Mouse (Mus musculus): Measurements from ENCODE around the gene Txlnb.

Gene Txlnb

DNA sequence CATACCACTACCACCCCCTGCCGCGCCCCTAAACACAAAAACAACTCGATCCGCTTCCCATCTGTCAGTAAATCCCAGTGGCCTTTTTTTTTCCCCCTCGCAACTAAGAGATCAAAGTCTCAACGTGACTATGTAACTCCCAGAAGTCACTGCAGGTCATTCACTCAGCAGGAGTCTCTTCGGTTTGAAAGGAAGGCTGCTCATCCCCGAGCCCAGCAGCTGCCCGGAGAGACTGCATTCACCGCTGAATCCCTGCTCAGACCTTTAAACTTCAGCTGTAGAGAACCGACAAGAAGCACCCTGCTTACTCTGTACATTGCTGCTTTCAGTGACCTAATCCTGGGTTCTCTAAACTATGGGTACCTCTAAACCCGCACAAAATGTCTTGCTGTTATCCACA lies 31.4 kb downstream of the Txlnb start:
- no peak for DNase-seq

DNA sequence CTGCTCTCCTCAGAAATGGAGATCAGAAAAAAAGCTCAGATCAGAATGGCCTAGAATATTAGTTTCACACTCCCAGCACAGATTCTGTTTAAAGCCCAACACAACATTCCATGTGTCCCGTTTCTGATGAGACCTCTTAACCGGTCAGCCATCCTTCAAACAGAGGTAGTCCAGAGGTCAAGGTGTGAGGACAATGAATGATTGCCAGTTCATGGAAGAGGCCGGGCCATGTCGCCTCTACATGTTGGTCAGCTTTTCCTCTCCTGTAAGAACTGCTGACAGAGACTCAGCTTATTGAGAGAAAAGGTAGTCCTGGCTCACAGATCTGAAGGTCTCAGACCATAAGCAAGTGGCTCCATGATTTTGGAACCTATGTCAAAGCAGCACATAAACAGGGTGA lies 33.2 kb downstream of the Txlnb start:
- DNase-seq = no peak

DNA sequence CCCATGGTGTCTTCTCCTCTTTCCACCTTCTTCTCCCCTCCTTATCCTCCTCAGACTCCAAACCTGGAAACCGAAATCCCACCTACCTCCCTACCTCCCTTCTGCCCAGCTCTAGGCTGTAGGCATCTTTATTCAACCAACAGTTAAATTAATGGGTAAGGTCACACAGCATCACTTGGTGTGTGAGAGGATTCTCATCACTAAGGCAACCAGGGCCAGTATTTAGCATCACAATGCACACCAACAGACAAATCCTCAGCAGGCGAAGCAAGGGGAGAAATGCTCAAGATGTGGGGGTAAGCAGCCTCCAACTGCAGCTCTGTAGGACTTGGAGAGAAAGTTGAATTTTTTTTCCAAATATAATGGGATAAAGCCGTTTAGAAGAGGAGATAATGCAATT lies 35.0 kb downstream of the Txlnb start:
- no peak for DNase-seq

DNA sequence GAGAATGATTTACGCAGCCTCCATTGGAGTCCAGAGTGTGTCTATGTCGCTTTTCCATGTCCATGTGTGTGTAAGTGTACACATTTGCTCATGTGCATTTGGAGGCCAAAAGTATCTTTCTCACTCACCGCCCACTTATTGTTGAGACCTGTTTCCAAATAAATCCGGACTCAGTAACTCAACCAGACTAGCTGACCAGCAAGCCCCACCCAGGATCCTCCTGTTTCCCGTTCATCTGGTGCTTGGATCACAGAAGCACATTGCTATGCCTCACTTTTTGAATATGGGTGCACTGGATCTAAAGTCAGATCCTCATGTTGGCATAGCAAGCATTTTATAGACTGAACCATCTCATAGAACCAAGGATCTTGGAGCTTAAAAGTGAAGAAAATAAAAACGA lies 39.0 kb downstream of the Txlnb start:
- DNase-seq = no peak

DNA sequence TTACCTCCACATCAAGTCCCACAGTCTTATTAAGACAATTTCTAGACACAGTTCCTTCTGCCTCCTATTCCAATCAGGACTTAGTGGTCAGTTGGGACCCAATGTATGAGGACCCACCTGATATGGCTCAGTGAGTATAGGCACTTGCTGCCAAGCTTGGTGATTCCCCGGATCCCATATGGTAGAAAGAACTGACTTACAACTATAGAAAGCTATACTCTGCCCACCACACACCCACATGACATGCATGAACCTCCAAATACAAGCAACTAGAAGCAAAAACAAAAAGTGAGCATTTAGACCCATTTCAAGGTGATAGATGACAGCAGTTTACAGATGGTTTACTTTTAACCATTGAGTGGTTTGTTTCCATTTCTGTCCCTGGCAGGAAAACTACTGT lies 40.2 kb downstream of the Txlnb start:
- DNase-seq = no peak

DNA sequence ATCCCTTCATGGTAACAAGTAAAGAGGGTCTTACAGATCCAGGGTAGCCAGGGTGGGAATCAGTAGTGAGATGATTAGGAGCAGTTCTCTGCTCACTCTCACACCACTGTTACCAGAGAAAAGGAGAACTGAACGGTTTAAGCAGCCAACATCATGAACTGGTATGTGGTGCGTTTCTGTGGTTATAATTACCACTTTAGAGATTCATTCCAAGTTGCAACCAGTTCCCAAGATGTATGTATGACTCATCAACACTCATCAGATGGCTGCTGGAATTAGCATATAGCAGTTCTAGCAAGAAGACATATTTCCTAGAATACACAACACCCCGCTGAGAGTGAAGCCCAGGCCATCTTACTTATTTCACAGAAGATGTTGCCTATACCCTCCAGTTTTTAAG lies 46.0 kb downstream of the Txlnb start:
- DNase-seq = no peak

DNA sequence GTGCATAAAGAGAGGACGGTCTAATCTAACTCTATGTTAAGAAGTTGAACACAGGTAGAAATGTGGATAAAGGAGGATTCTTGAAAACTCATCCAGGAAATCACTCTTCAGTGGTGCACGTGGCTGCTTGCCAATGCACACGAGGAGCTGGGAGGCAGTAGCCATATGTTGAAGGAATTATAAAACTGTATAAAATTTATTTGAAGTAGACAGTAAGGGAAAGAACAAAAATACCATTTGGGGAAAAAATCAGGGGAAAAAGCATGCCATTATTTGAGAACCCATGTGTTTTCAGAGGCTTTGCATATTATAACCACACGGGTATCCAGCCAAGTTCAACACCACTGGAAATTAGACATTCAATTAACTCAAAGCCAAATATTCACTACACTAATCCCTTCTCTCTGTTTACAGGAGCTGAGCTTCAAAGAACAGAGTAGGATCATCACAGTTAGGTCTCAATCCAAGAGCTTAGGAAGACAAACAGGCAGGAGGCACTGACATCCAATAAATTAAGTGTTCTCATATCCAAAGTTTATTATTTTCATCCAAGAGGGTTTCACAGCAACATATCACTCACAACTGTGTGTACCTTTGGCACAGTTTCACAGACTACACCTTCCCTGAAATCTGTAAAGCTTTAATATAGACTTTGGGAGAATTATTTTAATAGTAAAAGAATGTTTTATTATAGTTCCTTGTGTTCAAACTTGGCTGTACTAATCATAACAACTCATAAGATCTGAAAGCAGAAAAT lies 48.9 kb downstream of the Txlnb start:
- no peak for DNase-seq

DNA sequence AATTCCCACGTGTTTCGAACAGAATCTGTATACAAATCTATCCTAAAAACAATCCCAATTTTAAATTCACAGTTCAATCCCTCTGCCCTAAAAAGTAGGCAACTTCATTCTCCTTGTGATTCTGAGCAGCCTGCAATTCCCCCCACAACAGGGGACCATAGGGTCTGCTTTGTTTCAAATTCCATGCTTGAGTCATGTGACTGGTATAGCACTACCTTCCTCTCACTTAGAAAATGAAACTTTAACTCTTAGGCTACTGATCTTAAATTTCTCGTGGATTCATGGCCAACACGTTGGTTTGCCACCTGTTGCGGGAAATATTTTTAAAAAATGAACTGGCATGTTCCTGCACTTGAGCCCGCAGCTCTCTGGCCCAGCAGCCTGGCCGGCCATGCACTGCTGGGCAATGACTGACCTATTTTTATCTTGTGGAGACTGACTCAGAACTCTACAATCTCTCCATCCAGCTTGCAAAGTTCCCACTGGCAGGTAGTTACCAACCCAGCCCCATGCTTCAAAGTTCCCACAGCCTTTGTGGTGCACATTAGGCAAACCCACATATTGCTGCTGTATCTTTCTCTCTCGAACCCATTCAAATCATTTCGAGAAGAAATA lies 61.7 kb downstream of the Txlnb start:
- no peak for DNase-seq

DNA sequence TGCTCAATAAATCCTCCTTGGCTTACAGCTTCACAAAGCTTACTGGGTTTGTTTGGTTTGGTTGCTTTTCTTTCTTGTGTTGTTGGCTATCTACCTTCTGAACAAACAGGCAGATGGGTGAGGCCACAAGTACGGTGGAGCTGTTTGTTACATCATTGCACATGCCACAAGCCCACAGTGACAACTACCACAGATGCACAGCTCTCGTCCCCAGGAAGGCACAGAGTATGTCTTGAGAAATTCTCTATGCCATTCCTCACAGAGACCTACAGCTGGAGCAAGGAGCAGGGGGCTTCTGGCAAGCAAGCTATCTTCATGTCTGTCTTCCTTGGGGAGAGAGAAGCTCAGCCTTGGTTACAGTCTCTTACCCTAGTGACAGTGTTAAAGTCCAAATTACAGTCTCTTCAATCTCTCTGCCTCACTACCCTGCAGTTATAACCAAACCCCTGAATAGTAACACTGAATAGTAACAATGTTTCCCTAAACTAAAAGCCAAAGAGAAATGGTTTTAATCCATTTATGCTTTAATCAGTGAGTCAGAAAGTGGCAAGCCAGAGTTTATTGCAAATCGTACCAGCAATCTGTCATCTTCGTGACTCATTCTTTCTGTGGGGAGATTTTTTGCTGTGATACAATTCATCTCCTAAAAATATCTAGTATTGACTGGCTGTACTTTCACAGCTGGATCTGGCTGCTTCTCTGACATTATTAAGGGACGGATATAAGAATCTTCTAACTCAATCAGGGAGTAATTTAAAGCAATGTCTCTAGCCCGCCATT lies 64.9 kb downstream of the Txlnb start:
- DNase-seq = no peak

DNA sequence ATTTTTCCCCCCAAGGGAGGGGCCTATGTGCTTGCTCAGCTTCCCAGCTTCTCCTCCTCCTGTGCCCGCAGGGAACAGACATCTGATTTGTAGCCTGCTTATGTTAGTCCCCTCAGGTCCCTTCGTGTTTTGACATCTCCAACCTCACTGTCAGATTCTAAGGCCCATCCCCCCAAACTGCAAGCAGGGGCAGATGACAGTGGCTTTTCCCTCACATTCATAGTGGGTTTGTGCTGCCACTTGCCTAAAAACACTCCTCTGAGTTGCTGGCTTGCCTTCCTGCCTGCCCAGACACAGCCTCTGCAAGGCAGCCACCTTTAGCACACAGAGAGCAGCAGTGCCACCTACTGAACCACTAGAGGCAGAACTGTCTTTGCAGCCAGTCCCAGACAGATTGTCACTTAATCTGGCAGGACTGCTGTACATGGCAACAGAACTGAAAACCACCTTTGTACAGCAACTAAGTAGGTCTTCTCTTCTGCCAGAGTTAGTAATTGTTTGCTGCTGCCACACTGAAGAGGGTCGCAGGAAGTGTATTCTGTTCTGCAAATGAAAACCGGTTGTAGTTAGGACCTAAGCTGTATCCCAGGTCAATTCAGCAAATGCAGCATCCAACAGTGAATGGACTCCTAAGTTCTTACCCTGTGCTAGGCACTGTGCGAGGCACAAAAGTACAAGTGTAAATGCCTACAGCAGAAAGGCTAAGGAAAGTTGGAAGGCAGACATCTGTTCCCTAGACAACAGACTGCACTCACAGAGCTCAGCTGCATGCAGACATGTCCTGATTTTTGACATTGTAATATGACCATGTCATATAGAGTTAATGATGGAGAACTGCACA lies 74.0 kb downstream of the Txlnb start:
- DNase-seq = peak; percentile 11 to 27

DNA sequence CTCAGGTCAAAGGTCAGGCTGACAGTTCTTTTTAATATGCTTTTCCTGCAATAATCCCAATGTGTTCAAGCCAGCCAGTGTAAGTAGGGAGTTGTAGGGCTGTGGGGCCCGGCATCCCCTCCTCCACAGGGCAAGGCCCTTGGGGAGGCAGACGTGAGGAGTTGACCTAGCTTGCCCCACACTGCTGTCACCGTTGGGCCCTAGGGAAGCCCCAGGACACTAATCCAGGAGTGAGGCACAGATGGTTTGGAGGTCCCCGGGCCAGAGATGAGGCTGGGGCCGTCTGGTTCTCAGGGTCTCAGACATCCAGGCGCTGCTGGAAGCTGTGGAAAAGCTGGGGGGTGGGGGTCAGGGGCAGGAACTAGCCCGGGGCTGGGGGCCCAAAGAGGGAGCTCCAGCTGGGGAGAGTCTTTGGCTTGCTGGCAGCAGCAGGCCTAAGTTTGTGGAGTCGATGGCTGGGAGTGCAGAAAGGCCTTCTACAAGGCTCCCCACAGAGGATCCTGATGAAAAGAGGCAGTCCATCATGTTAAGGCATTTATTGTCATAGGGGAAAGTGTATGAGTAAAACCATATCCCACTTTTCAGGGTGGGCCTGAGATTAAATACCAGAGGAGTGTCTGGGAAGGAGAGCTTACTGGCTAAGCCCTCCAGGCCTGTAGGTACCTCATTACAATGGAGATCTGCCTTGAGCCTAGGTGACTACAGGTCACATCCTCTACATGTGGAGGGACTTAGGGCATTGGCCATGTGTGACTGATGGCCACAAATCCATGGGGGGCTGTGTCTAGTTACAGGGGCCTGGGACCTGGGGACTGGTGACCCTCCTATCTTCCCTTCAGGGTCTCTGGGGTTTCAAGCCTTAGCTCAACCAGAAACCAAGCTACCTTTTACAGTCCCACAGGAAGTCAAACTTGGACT lies 82.2 kb downstream of the Txlnb start:
- no peak for DNase-seq

DNA sequence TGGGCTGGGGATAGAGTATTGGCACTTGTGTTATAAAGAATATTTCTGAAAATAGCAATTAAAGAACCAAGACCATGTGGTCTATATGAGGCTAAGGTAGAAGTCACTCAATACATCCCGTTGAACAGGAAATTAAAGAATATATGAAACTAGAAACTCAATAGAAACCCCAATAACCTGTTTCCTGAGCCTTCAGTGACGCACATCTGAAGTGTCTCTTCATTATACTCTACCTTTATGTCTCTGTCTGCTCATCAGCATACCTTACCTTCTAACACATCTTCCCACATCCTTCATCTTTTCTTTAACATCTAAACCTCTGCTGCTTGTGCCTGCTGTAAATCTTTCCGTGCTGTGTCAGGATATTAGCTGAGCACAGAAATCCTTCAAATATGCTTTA lies 84.0 kb downstream of the Txlnb start:
- DNase-seq = no peak

DNA sequence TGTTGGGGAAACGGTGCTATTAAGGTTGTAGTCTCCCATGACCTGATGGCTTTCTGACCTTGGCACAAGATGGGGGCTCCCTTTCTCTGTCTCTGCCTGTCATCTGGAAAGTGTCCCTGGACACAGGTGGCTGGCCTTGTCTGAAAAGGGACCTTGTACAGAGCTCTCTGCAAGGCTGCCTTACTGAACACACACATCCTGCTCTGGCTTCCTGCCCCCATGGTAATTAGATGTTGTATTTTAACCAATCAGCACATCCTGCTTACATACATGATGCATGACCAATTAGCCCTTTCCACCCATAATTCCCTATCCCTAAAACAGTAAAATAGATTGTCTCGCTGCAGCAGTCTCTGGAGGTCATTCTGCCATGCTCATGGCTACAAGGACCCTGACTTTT lies 84.7 kb downstream of the Txlnb start:
- DNase-seq = no peak
